Mouse (Mus musculus) midbrain, embryonic 12.5 days (tissue): ENCODE data around the gene Odr4. TPM values are rescaled to one million over a fixed set of nuclear protein-coding genes. Genes with fewer than 3 reads are reported as not detected.
A peak's percentile ranks its signal among the peaks of the same experiment; 100 is the strongest.

Experiments used
- ATAC-seq: fragments of 200-750 bp; cut with Nextera tagmentation; 2 replicates; pipeline ENCODE4 v1.8.0; 2017; ENCODE audit warnings: low read depth, moderate TSS enrichment, moderate library complexity; ENCODE audit not compliant: low FRiP score
- H3K27ac ChIP-seq: fragments of 300-500 bp; sonication (generic); replicated peaks from 2 replicates; pipeline ENCODE4 v1.5.1; 2016; ENCODE audit warnings: mild to moderate bottlenecking
- H3K27me3 ChIP-seq: fragments of 300-500 bp; sonication (generic); 2 replicates; pipeline ENCODE4 v1.6.1; 2016; ENCODE audit warnings: mild to moderate bottlenecking
- H3K36me3 ChIP-seq: fragments of 300-500 bp; sonication (generic); 2 replicates; pipeline ENCODE4 v1.6.1; 2016
- H3K4me1 ChIP-seq: fragments of 300-500 bp; sonication (generic); 2 replicates; pipeline ENCODE4 v1.6.1; 2016
- H3K4me2 ChIP-seq: fragments of 300-500 bp; sonication (generic); replicated peaks from 2 replicates; pipeline ENCODE4 v1.6.1; 2016; ENCODE audit warnings: mild to moderate bottlenecking, moderate library complexity
- H3K4me3 ChIP-seq: fragments of 300-500 bp; sonication (generic); 2 replicates; pipeline ENCODE4 v1.5.1; 2016; ENCODE audit warnings: mild to moderate bottlenecking
- H3K9ac ChIP-seq: fragments of 300-500 bp; sonication (generic); replicated peaks from 2 replicates; pipeline ENCODE4 v1.6.1; 2016; ENCODE audit warnings: mild to moderate bottlenecking, moderate library complexity
- H3K9me3 ChIP-seq: fragments of 300-500 bp; sonication (generic); 2 replicates; pipeline ENCODE4 v1.6.1; 2016; ENCODE audit warnings: mild to moderate bottlenecking
- WGBS: fragments of 180-500 bp; shearing (Covaris S2); methylation state at CpG from one replicate; pipeline ENCODE4 v1.1.7; 2016; 5-methylcytosine and 5-hydroxymethylcytosine counted together
- polyA plus RNA-seq: library from polyadenylated mRNA; unstranded; fragments of >200 nt; fragmentation: Nextera tagmentation; extraction: Ambion mirVana; gene quantifications from 2 replicates; pipeline ENCODE4 v1.2.1, GENCODE M21; 2016

Odr4 gene
- polyA plus RNA-seq, result 37.6 and 39.2 TPM in 2 replicates

DNA sequence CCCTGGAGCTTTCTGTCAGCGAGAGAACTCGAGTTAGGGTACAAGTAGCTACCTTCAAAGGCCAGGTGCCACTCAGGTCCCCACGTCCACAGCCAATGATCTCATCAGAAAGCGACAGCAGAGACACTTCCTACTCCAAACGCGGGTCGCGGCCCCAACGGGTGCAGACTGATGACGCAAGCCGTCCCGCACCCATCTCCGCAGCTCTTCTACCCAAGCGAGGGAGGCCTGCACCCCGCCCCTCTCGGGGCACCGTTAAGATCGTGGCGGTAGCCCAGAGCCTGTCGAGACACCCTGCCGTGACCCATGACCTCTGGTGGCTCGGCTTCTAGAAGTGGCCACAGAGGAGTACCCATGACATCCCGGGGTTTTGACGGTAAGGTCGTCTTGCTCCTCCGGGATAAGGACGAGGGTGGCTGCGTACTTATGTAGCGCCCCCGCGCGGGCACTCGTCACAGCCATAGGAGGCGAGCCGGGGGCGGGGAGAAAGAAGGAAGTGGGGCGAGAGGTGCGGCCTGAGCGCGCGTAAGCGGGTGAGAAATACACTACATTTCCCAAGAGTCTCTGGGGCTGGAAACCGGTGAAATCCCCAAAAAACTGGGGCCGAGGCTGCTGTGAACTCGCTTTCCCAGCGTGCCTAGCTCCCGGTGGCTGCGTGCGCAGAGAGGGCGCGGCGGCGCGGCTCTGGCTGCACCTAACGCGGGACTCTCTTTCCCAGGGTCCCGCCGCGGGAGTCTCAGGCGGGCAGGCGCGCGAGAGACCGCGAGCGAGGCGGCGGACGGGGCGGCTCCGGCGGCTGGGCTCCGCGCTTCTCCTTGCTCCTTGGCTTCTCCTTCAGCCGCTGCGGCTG lies at the start of gene Odr4, which contains the start of gene Tpr:
Gene Odr4, minus strand, starts transcription at position 443 of the 850 bp plus-strand sequence.
Gene Tpr, plus strand, starts transcription at position 201 of the 850 bp plus-strand sequence.
- Histone ChIP-seq H3K36me3 (peaks cover 41% of the 10 kb centered on the region), H3K27me3 (no peaks in the 10 kb centered on the region), H3K9ac (peak within 1 kb of the TSS; percentile 77), H3K9me3 (no peaks in the 10 kb centered on the region), H3K4me2 (peak within 1 kb of the TSS; percentile 65), H3K27ac (peak within 1 kb of the TSS; percentile 85), H3K4me3 (peak within 1 kb of the TSS; percentile 76), H3K4me1 (peaks cover 7% of the 10 kb centered on the region; the same call in 1 of the 2 replicates)
- ATAC-seq, result peak; percentile 97
- WGBS, result under 1% methylated on average over 76 of the region's 76 CpGs

DNA sequence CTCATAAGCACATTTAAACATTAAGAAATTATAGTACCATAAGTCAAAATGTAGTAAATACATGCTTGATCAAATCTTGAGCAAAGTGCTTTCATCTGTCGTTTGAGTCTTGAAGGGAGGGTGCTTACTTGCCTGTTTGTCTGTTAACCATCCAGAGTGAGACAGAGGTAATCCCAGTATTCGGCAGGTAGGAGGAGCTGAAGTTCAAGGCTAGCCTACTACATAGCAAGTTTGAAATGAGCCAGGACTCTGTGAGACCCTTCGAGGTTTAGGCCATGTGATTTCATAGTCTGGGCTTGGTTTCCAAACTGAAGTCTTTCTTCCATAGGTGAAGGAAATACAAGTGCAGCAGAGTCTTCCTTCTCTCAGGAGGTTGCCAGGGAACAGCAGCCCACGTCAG lies 48.9 kb upstream of the Odr4 start:
- H3K4me3 ChIP-seq, result no peak overlapping the region
- 79% methylated on average over 4 of the region's 4 CpGs for whole genome bisulfite sequencing
- H3K27ac ChIP-seq, result no peak overlapping the region
- H3K9me3 ChIP-seq, result no peaks in the 10 kb centered on the region
- peaks cover 73% of the 10 kb centered on the region for H3K36me3 ChIP-seq
- no peak overlapping the region for H3K4me2 ChIP-seq
- no peaks in the 10 kb centered on the region for H3K4me1 ChIP-seq
- no peak overlapping the region for H3K9ac ChIP-seq
- H3K27me3 ChIP-seq, result no peaks in the 10 kb centered on the region
- ATAC-seq, result no peak

DNA sequence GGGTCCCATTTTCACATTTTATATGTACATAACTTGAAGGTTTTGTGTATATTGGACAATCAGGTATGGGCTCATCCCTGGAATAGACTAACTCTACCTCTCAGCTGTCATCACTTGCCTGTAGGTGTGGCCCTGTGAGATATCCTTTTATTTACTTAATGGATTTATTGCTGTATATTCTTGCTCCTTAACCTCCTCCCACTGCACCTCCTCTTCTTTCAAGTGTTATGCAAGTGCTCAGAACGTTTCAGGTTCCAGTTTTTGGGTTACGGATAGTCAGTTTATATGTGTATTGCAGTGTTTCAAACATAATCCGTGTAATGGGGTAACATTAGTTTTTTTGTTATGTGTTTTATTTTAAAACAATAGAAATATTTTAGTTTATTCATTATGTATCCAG lies 45.8 kb upstream of the Odr4 start:
- H3K4me1 ChIP-seq, result no peaks in the 10 kb centered on the region
- no peak for ATAC-seq
- H3K9me3 ChIP-seq, result no peaks in the 10 kb centered on the region
- peaks cover 75% of the 10 kb centered on the region for H3K36me3 ChIP-seq
- H3K4me2 ChIP-seq, result no peak overlapping the region
- H3K27me3 ChIP-seq, result no peaks in the 10 kb centered on the region
- no peak overlapping the region for H3K4me3 ChIP-seq
- WGBS, result 96% methylated on average over 3 of the region's 3 CpGs
- H3K27ac ChIP-seq, result no peak overlapping the region
- no peak overlapping the region for H3K9ac ChIP-seq

DNA sequence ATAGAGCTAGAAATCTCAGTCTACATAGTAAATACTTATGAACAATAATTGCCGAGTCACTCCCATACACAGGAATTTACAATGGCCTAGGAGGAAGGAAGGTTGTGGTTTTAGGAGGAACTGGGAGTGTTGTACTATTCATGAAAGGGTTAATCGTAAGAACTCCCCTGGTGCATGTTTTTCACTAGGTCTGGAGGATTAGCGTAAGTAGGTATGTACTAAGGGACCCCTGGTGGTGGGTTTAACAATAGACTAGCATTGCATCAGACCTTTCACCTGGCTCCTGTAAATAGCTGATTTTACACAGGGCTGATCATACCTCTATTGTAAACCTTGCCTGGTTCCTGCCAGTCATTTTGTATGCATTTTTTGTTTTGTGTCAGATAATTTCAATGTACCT lies 33.3 kb upstream of the Odr4 start:
- Histone ChIP-seq H3K27me3 (no peaks in the 10 kb centered on the region), H3K9me3 (no peaks in the 10 kb centered on the region), H3K36me3 (peaks cover 87% of the 10 kb centered on the region), H3K4me3 (no peak overlapping the region), H3K4me1 (no peaks in the 10 kb centered on the region), H3K4me2 (no peak overlapping the region), H3K27ac (no peak overlapping the region), H3K9ac (no peak overlapping the region)
- ATAC-seq, result no peak
- WGBS, result 60% methylated on average over 3 of the region's 3 CpGs

DNA sequence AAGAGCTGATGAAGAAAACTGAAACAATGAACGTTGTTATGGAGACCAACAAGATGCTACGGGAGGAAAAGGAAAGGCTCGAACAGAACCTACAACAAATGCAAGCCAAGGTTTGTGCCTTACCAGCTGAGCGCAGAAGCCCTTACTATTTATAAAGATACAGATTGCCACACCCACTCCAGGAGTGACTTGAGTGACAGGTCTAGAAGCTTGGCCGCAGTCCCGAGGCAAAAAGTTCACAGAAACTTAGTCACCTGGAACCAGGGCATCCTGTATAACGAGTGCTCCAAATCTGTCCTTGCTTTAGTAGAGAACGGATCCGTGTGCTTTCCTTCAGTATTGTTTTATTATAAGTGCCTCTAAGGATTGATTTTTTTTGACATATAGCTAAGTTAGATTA lies 32.8 kb upstream of the Odr4 start:
- Histone ChIP-seq H3K4me2 (no peak overlapping the region), H3K9ac (no peak overlapping the region), H3K27ac (no peak overlapping the region), H3K4me1 (no peaks in the 10 kb centered on the region), H3K27me3 (no peaks in the 10 kb centered on the region), H3K36me3 (peaks cover 84% of the 10 kb centered on the region), H3K4me3 (no peak overlapping the region), H3K9me3 (no peaks in the 10 kb centered on the region)
- 93% methylated on average over 9 of the region's 9 CpGs for WGBS
- no peak for ATAC-seq

DNA sequence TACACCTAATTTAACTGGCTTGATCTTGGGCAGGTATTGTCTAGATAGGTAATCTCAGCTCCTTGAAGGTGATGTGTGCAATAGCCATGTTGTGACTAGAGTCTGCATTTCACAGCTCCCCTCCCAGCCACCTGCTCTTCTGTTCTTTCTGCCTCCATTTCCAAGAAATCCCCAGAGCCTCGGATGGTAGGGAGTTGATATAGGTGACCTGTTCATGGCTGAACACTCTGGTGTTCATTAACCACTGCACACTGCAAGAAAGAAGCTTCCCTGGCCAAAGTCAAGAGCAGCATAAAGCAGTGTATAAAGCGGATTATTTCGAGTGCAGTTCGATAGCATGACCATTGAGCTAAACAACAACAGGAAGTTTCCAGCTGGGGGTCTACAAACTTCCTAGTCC lies 25.5 kb upstream of the Odr4 start:
- Histone ChIP-seq H3K4me1 (no peaks in the 10 kb centered on the region), H3K27me3 (no peaks in the 10 kb centered on the region), H3K4me2 (no peak overlapping the region), H3K9ac (no peak overlapping the region), H3K4me3 (no peak overlapping the region), H3K9me3 (no peaks in the 10 kb centered on the region), H3K36me3 (peaks cover 74% of the 10 kb centered on the region), H3K27ac (no peak overlapping the region)
- WGBS, result 92% methylated on average over 4 of the region's 4 CpGs
- ATAC-seq, result no peak

DNA sequence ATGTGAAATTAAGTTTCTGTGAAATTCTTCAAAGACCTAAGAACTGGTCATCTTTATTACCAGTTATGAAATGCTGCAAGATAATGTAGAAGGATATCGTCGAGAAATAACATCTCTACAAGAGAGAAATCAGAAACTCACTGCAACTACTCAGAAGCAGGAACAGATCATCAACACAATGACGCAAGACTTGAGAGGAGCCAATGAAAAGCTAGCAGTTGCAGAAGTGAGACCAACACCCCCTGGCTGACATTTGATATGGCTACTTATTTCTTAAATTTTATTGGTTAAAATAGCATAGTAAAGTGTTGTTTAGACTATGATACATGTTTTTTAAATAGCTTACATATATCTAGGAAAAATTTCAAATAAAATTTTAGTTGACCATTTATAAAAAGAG lies 23.1 kb upstream of the Odr4 start:
- no peak for ATAC-seq
- Histone ChIP-seq H3K4me3 (no peak overlapping the region), H3K36me3 (peaks cover 74% of the 10 kb centered on the region), H3K9ac (no peak overlapping the region), H3K27ac (no peak overlapping the region), H3K4me1 (no peaks in the 10 kb centered on the region), H3K4me2 (no peak overlapping the region), H3K9me3 (no peaks in the 10 kb centered on the region), H3K27me3 (no peaks in the 10 kb centered on the region)
- 93% methylated on average over 3 of the region's 3 CpGs for WGBS

DNA sequence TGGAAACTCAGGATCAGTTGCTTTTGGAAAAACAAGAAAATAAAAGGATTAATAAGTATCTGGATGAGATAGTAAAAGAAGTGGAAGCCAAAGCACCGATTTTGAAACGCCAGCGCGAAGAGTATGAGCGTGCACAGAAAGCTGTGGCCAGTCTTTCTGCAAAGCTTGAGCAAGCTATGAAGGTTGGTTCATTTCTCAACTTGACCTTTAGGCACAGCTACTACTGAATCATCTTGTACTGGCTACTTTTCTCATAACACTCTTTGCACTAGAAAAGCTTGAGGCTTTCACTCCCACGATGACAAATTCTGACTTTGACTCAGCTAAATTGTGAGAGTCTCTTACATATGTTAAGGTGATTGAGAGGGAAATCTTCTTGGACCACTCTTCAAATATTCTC lies 17.1 kb upstream of the Odr4 start:
- 97% methylated on average over 6 of the region's 6 CpGs for WGBS
- H3K4me1 ChIP-seq, result no peaks in the 10 kb centered on the region
- peaks cover 76% of the 10 kb centered on the region for H3K36me3 ChIP-seq
- no peak overlapping the region for H3K9ac ChIP-seq
- H3K4me2 ChIP-seq, result no peak overlapping the region
- no peak overlapping the region for H3K4me3 ChIP-seq
- H3K27me3 ChIP-seq, result no peaks in the 10 kb centered on the region
- H3K9me3 ChIP-seq, result no peaks in the 10 kb centered on the region
- no peak overlapping the region for H3K27ac ChIP-seq
- ATAC-seq, result no peak

DNA sequence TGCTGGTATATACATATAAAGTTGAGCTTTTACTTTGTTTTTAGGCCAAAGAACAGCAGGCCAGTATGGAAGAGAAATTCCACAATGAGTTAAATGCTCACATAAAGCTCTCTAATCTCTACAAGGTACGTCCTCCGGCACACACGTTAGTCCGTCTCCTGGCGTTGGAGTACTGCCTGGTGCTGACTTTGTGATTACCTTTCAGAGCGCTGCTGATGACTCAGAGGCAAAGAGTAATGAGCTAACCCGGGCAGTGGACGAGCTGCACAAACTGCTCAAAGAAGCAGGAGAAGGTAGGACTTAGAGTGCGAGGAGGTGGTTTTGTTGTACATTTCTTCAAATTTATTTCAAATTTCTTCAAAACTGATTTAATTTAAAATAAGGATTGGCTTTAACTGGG lies 14.4 kb upstream of the Odr4 start:
- Histone ChIP-seq H3K4me2 (no peak overlapping the region), H3K9ac (no peak overlapping the region), H3K27ac (no peak overlapping the region), H3K9me3 (no peaks in the 10 kb centered on the region), H3K4me3 (no peak overlapping the region), H3K27me3 (no peaks in the 10 kb centered on the region), H3K4me1 (no peaks in the 10 kb centered on the region), H3K36me3 (peaks cover 69% of the 10 kb centered on the region)
- 95% methylated on average over 9 of the region's 9 CpGs for WGBS
- no peak for ATAC-seq

DNA sequence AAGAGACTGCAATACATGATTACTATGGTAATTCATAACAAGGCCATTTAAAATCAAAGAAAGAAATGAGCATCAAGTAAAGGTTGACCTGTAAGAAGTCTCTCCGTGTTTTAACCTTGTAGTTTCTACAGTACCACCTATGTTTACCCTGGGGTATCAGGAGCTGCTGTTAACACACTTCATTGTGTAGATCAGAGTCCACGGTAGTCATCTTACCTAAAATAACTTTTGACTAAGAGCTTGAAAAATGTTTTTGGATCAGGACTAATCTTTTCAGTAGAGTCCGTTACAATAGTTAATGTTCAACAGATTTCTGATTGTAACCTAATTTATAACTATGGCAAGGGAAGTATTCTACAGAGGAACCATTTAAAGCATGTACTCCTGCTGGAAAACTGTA lies 11.7 kb upstream of the Odr4 start:
- Histone ChIP-seq H3K9me3 (no peaks in the 10 kb centered on the region), H3K36me3 (peaks cover 61% of the 10 kb centered on the region), H3K27ac (no peak overlapping the region), H3K4me2 (no peak overlapping the region), H3K4me3 (no peak overlapping the region), H3K4me1 (no peaks in the 10 kb centered on the region), H3K27me3 (no peaks in the 10 kb centered on the region), H3K9ac (no peak overlapping the region)
- WGBS, result 93% methylated on average over 3 of the region's 3 CpGs
- no peak for ATAC-seq

DNA sequence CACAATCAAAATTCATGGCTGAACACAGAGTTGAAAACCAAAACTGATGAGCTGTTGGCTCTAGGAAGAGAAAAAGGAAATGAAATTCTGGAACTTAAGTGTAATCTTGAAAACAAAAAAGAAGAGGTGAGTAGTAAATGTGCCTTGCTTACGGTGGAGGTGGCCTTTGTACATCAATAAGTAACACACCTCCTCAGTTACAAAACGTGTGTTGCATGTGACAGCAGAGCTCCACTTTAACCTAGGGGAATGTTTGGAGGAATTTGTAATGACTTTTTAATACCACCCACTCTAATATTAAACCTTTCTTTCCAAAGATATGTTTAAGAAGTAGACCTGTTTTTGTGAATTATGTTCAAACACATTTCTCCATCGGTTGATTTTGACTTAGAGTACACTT lies 11.0 kb upstream of the Odr4 start:
- 93% methylated on average over 3 of the region's 3 CpGs for WGBS
- no peak overlapping the region for H3K27ac ChIP-seq
- no peak for ATAC-seq
- H3K4me1 ChIP-seq, result no peaks in the 10 kb centered on the region
- H3K36me3 ChIP-seq, result peaks cover 61% of the 10 kb centered on the region
- H3K27me3 ChIP-seq, result no peaks in the 10 kb centered on the region
- no peaks in the 10 kb centered on the region for H3K9me3 ChIP-seq
- H3K4me2 ChIP-seq, result no peak overlapping the region
- no peak overlapping the region for H3K9ac ChIP-seq
- no peak overlapping the region for H3K4me3 ChIP-seq

DNA sequence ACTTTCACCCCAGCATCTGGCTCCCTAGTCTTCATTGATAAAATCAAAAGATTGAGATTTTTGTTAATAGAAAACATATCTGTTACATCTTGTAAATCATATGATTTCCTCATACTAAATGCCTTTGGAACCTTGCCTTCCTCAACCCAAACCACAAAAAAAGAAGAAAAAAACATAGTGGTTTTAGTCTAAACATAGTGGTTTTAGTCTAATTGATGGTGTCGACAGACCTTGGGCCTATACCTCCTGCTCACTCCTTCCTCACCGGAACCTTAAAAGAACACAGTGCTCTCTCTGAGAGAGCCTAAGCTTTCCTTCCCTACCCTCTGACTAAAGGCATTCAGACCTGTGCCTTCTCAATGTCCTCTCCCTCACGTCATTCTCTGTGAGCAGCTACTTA lies 3.1 kb upstream of the Odr4 start:
- Histone ChIP-seq H3K27me3 (no peaks in the 10 kb centered on the region), H3K4me1 (peaks cover 7% of the 10 kb centered on the region; the same call in 1 of the 2 replicates), H3K36me3 (peaks cover 39% of the 10 kb centered on the region), H3K27ac (no peak overlapping the region), H3K4me2 (no peak overlapping the region), H3K9me3 (no peaks in the 10 kb centered on the region), H3K9ac (no peak overlapping the region), H3K4me3 (no peak overlapping the region)
- ATAC-seq, result no peak
- 98% methylated on average over 3 of the region's 3 CpGs for WGBS
